Mouse (Mus musculus): ENCODE measurements around the gene Naa35.

GRCm38 (mm10) chr13:59565945-59566520 lies 19.0 kb upstream of the Naa35 start:
- TF ChIP-seq CTCF (conservative IDR thresholded peaks at IDR 0.05; ENCODE audit: low read length), result no peak
- no peak for TF ChIP-seq POU5F1 (IDR thresholded peaks at IDR 0.05; ENCODE audit: borderline replicate concordance, low read length)
- no peak for TF ChIP-seq NANOG (IDR thresholded peaks at IDR 0.05; ENCODE audit: borderline replicate concordance, low read length)
